ENCODE assay signal across 23 mouse cellular contexts in the genomic region with DNA sequence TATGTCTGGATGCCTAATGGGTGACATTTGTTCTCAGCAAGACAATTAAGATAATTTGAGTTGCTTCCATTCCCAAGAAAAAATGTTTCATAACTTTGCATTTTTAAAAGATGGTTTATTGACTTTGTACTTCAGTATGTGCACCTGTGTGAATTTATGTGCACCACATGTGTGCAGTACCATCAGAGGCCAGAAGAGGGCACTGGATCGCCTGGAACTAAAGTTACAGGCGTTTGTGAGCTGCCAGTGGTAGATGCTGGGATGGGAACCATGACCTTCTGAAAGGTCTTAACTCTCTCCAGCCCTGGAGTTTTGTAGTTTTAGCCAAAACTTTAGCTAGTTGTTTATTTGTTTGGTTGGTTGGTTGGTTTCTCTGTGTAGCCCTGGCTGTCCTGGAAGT. TPM values are rescaled to one million over a fixed set of nuclear protein-coding genes. Genes with fewer than 3 reads are reported as not detected.
A peak's percentile ranks its signal among the peaks of the same experiment; 100 is the strongest.
DNase-seq lines count a peak whose midpoint lies in the region; ATAC-seq and TF ChIP-seq lines count a peak whose summit lies in the region.
"Had no signal": no experiment of that assay in that cellular context is flagged by ENCODE, and none has a peak within 500 bp of the region (broad histone marks: within the 10 kb centered on the region; RNA-seq: fewer than 3 reads in every experiment).

No protein-coding gene starts in this region.

- H3K36me3 ChIP-seq in intestine, postnatal 0 days (ENCODE audit: control insufficient read depth, insufficient read depth): no peaks in the 10 kb centered on the region
- no peaks in the 10 kb centered on the region for H3K36me3 ChIP-seq in intestine, embryonic 16.5 days (ENCODE audit: control insufficient read depth, insufficient read depth, low read length)
- H3K36me3 ChIP-seq in lung, postnatal 0 days (ENCODE audit: insufficient read depth, low read length): no peaks in the 10 kb centered on the region
- no peaks in the 10 kb centered on the region for H3K36me3 ChIP-seq in MEL (ENCODE audit: control insufficient read depth in 1 of 2, insufficient read depth in 2 of 2, low read length in 2 of 2)
- H3K36me3 ChIP-seq: embryonic facial prominence, embryonic 12.5 days; hindbrain, embryonic 13.5 days; limb, embryonic 10.5 days had no signal

- no peak overlapping the region for H3K4me3 ChIP-seq in intestine, postnatal 0 days (ENCODE audit: low read depth, low read length)
- no peak overlapping the region for H3K4me3 ChIP-seq in intestine, embryonic 16.5 days (ENCODE audit: low read length)
- no peak overlapping the region for H3K4me3 ChIP-seq in lung, postnatal 0 days (ENCODE audit: low read depth, low read length)
- H3K4me3 ChIP-seq in lung, adult 2 months (replicated peaks; ENCODE audit: extremely low read depth, low read depth, low read length): no peak overlapping the region
- no peak overlapping the region for H3K4me3 ChIP-seq in MEL (ENCODE audit: control insufficient read depth in 1 of 2, insufficient read depth in 1 of 2, low read depth in 2 of 2, low read length in 2 of 2)
- H3K4me3 ChIP-seq: embryonic facial prominence, embryonic 12.5 days; erythroblast, embryonic 14.5 days; forebrain, embryonic 13.5 days; heart, embryonic 12.5 days; hindbrain, embryonic 13.5 days; limb, embryonic 10.5 days; myocyte had no signal

- no peaks in the 10 kb centered on the region for H3K79me2 ChIP-seq in MEL (ENCODE audit: control insufficient read depth, insufficient read depth, low read length, poor library complexity)

- no peaks in the 10 kb centered on the region for H3K4me1 ChIP-seq in intestine, postnatal 0 days (replicated peaks; ENCODE audit: control insufficient read depth, insufficient read depth, low read length)
- H3K4me1 ChIP-seq in intestine, embryonic 16.5 days (ENCODE audit: control insufficient read depth, insufficient read depth, low read length): no peaks in the 10 kb centered on the region
- H3K4me1 ChIP-seq in lung, postnatal 0 days (ENCODE audit: insufficient read depth, low read depth, low read length): no peaks in the 10 kb centered on the region
- peaks cover 4% of the 10 kb centered on the region; the same call in 1 of the 2 replicates for H3K4me1 ChIP-seq in lung, adult 2 months (ENCODE audit: control insufficient read depth, insufficient read depth, low read length)
- no peaks in the 10 kb centered on the region for H3K4me1 ChIP-seq in MEL (ENCODE audit: control insufficient read depth in 1 of 2, insufficient read depth in 2 of 2, low read length in 2 of 2)
- H3K4me1 ChIP-seq: embryonic facial prominence, embryonic 12.5 days; forebrain, embryonic 13.5 days; hindbrain, embryonic 13.5 days had no signal

- H3K9me3 ChIP-seq in intestine, postnatal 0 days (ENCODE audit: control insufficient read depth): 0 out of 2 replicates have a peak, but pooled peaks cover 9% of the 10 kb centered on the region
- H3K9me3 ChIP-seq in intestine, embryonic 16.5 days (ENCODE audit: control insufficient read depth, low read length): peaks cover 4% of the 10 kb centered on the region
- peaks cover 4% of the 10 kb centered on the region; the same call in 1 of the 2 replicates for H3K9me3 ChIP-seq in lung, postnatal 0 days (ENCODE audit: low read length)
- no peaks in the 10 kb centered on the region for H3K9me3 ChIP-seq in MEL (replicated peaks; ENCODE audit: insufficient read depth, low read length)

- no peak for TF ChIP-seq POLR2A in lung, adult 2 months (IDR thresholded peaks at IDR 0.05; ENCODE audit: borderline replicate concordance, extremely low read depth, low read depth, low read length)
- TF ChIP-seq POLR2A in MEL (IDR thresholded peaks at IDR 0.05; ENCODE audit: control insufficient read depth in 1 of 2, insufficient read depth in 1 of 2, low read depth in 1 of 2, low read length in 2 of 2, poor library complexity in 1 of 2): no peak

- TF ChIP-seq CTCF in intestine, postnatal 0 days (IDR thresholded peaks at IDR 0.05; ENCODE audit: low read depth): peak; percentile 40
- peak; percentile 31 for TF ChIP-seq CTCF in lung, postnatal 0 days (IDR thresholded peaks at IDR 0.05)
- TF ChIP-seq CTCF in lung, adult 2 months (IDR thresholded peaks at IDR 0.05; ENCODE audit: insufficient read depth, low read length): no peak
- peak; percentile 15 to 40 (median 25); a peak in 2 of 6 replicates for TF ChIP-seq CTCF in MEL (IDR thresholded peaks at IDR 0.05 in 2 of 3, conservative IDR thresholded peaks at IDR 0.05 in 1 of 3; ENCODE audit: control insufficient read depth in 1 of 3, insufficient read depth in 1 of 3, low read depth in 2 of 3, low read length in 3 of 3, poor library complexity in 1 of 3, severe bottlenecking in 1 of 3)

- WGBS in intestine, postnatal 0 days: 58% methylated on average over 2 of the region's 2 CpGs
- 53% methylated on average over 2 of the region's 2 CpGs for WGBS in intestine, embryonic 16.5 days
- WGBS in lung, postnatal 0 days: 49% methylated on average over 2 of the region's 2 CpGs
- 48% methylated on average over 2 of the region's 2 CpGs for WGBS in lung, adult 2 months

- no peak for TF ChIP-seq EP300 in lung, postnatal 0 days (IDR thresholded peaks at IDR 0.05)
- TF ChIP-seq EP300 in MEL (IDR thresholded peaks at IDR 0.05; ENCODE audit: low read depth in 1 of 2, low read length in 2 of 2): no peak

- H3K4me2 ChIP-seq in intestine, postnatal 0 days (replicated peaks; ENCODE audit: low read depth): no peak overlapping the region
- no peak overlapping the region for H3K4me2 ChIP-seq in intestine, embryonic 16.5 days (ENCODE audit: low read depth, low read length)
- no peak overlapping the region for H3K4me2 ChIP-seq in lung, postnatal 0 days (replicated peaks; ENCODE audit: low read depth, low read length)
- H3K4me2 ChIP-seq: embryonic facial prominence, embryonic 12.5 days; forebrain, embryonic 13.5 days; heart, embryonic 12.5 days; hindbrain, embryonic 13.5 days had no signal

- ATAC-seq in intestine, postnatal 0 days: no peak
- no peak for ATAC-seq in intestine, embryonic 16.5 days
- ATAC-seq in lung, postnatal 0 days: no peak
- ATAC-seq: forebrain, embryonic 13.5 days had no signal

- no peaks in the 10 kb centered on the region for H3K27me3 ChIP-seq in intestine, postnatal 0 days (replicated peaks; ENCODE audit: control insufficient read depth, insufficient read depth, low read length)
- no peaks in the 10 kb centered on the region for H3K27me3 ChIP-seq in intestine, embryonic 16.5 days (replicated peaks; ENCODE audit: control insufficient read depth, insufficient read depth, low read length)
- H3K27me3 ChIP-seq in lung, postnatal 0 days (replicated peaks; ENCODE audit: insufficient read depth, low read length): no peaks in the 10 kb centered on the region
- H3K27me3 ChIP-seq in MEL (ENCODE audit: control insufficient read depth in 1 of 2, insufficient read depth in 2 of 2, low read length in 2 of 2): no peaks in the 10 kb centered on the region
- H3K27me3 ChIP-seq: embryonic facial prominence, embryonic 12.5 days; forebrain, embryonic 13.5 days; hindbrain, embryonic 13.5 days had no signal

- no peak for DNase-seq in lung, postnatal 0 days (ENCODE audit: low spot score)
- DNase-seq in lung, adult 2 months: no peak
- DNase-seq in MEL (ENCODE audit: low read depth, low spot score): no peak
- no peak for DNase-seq in ovary, postnatal 10 days (ENCODE audit: low spot score)
- no peak for DNase-seq in cerebellum, adult 11 months
- DNase-seq: adrenal gland, adult 2 months; cerebellum, adult 9-10 months; heart, postnatal 14 days; kidney, adult 11 months; kidney, postnatal 10 days; lung, postnatal 14 days; midbrain, embryonic 14.5 days; thymus, adult 2 months had no signal

- no peak overlapping the region for H3K9ac ChIP-seq in intestine, postnatal 0 days (ENCODE audit: low read depth, low read length)
- H3K9ac ChIP-seq in intestine, embryonic 16.5 days (ENCODE audit: low read depth, low read length): no peak overlapping the region
- no peak overlapping the region for H3K9ac ChIP-seq in lung, postnatal 0 days (replicated peaks; ENCODE audit: low read depth)
- no peak overlapping the region for H3K9ac ChIP-seq in MEL (ENCODE audit: control insufficient read depth, low read depth, low read length, poor library complexity, severe bottlenecking)
- H3K9ac ChIP-seq: embryonic facial prominence, embryonic 12.5 days; forebrain, embryonic 13.5 days; heart, embryonic 12.5 days; hindbrain, embryonic 13.5 days had no signal

- no peak overlapping the region for H3K27ac ChIP-seq in intestine, postnatal 0 days (ENCODE audit: low read depth, low read length)
- no peak overlapping the region for H3K27ac ChIP-seq in intestine, embryonic 16.5 days (ENCODE audit: low read length)
- no peak overlapping the region for H3K27ac ChIP-seq in lung, postnatal 0 days (ENCODE audit: low read length)
- no peak overlapping the region for H3K27ac ChIP-seq in MEL (ENCODE audit: control insufficient read depth, low read depth, low read length)
- H3K27ac ChIP-seq: embryonic facial prominence, embryonic 12.5 days; forebrain, embryonic 13.5 days; hindbrain, embryonic 13.5 days; limb, embryonic 10.5 days had no signal

- no peak for TF ChIP-seq RAD21 in MEL (IDR thresholded peaks at IDR 0.05; ENCODE audit: low read depth, low read length)

TF ChIP-seq in MEL, 35 proteins besides CTCF, POLR2A, EP300 and RAD21:
- TF ChIP-seq MAFK (IDR thresholded peaks at IDR 0.05; ENCODE audit: borderline replicate concordance, low read depth, low read length) (no peak), MAX (IDR thresholded peaks at IDR 0.05; ENCODE audit: low read length) (no peak), SMC3 (IDR thresholded peaks at IDR 0.05; ENCODE audit: low read depth, low read length) (peak; percentile 12; the same call in 1 of the 2 replicates), UBTF (IDR thresholded peaks at IDR 0.05; ENCODE audit: borderline replicate concordance, insufficient read depth, low read depth, low read length) (no peak), CHD2 (IDR thresholded peaks at IDR 0.05; ENCODE audit: low read length) (no peak)

RNA-seq across cellular contexts. Expression of a gene that starts 18.3 kb away (rescaled TPM):
- polyA plus RNA-seq in intestine, postnatal 0 days (2015; fragmentation: Nextera tagmentation; extraction: Ambion mirVana): 4.7 and 5.3 TPM in 2 replicates
- polyA plus RNA-seq in intestine, embryonic 16.5 days (2015; fragmentation: Nextera tagmentation; extraction: Ambion mirVana): 2.2 and 2.3 TPM in 2 replicates
- 1.4 and 1.5 TPM in 2 replicates for polyA plus RNA-seq in lung, postnatal 0 days (2015; fragmentation: Nextera tagmentation; extraction: Ambion mirVana)
- polyA plus RNA-seq in lung, adult 2 months (2012; rRNA removed): 6.9 and 11.3 TPM in 2 replicates
- not detected in 2 replicates for total RNA-seq in MEL (2012; rRNA removed)
- under 1 TPM in 1 of 2 experiments, not detected in 1; 0.01 TPM for polyA plus RNA-seq in MEL (2012; ENCODE audit: insufficient read depth in 1 of 2, insufficient read length in 2 of 2, low read depth in 1 of 2, low replicate concordance in 2 of 2, missing spikeins in 1 of 2)
- total RNA-seq: megakaryocyte, adult 5-6 weeks had no signal
